ENCODE assay signal across 18 mouse cellular contexts in the genomic region with DNA sequence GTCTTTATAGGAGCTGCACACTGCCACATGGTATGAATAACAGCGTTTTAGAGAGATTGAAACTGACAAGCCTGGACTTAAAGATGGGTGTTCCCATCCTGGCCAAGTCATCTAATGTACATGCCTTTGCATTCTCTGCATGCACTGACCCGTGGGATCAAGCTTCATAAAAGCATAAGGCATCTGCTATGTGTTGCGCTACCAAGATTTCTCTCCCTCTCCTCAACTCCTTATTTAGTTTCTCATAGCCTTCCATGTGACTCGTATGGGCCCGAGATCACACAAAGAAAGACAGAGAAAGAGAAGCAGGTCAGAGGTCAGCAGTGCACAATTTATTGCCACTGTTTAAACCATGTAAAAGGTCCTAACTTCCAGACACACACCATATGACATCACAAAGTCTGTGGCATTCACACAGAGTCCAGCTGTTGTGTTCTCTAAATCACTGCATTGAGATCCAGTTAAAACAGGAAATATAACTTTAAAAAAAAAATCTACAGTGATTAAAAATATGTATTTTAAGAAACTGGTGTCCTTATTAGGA.
DNase-seq lines count a peak whose midpoint lies in the region; ATAC-seq and TF ChIP-seq lines count a peak whose summit lies in the region.
"Had no signal": no experiment of that assay in that cellular context is flagged by ENCODE, and none has a peak within 500 bp of the region (broad histone marks: within the 10 kb centered on the region; RNA-seq: fewer than 3 reads in every experiment).

No protein-coding gene starts in this region.

- no peaks in the 10 kb centered on the region for H3K36me3 ChIP-seq in kidney, postnatal 0 days (ENCODE audit: insufficient read depth, low read length)
- H3K36me3 ChIP-seq in intestine, embryonic 15.5 days = no peaks in the 10 kb centered on the region
- H3K36me3 ChIP-seq: G1E; hindbrain, embryonic 13.5 days; midbrain, embryonic 12.5 days had no signal

- 47% methylated on average over 5 of the region's 5 CpGs for WGBS in kidney, postnatal 0 days
- 45% methylated on average over 5 of the region's 5 CpGs for WGBS in intestine, embryonic 15.5 days

- no peaks in the 10 kb centered on the region for H3K4me1 ChIP-seq in kidney, postnatal 0 days (replicated peaks; ENCODE audit: insufficient read depth, low read length)
- no peaks in the 10 kb centered on the region for H3K4me1 ChIP-seq in intestine, embryonic 15.5 days (replicated peaks)
- H3K4me1 ChIP-seq: hindbrain, embryonic 13.5 days; midbrain, embryonic 12.5 days had no signal

- no peak for TF ChIP-seq CTCF in kidney, postnatal 0 days (IDR thresholded peaks at IDR 0.05; ENCODE audit: low read depth)

- H3K4me3 ChIP-seq in kidney, postnatal 0 days (replicated peaks; ENCODE audit: low read depth, low read length) = no peak overlapping the region
- no peak overlapping the region for H3K4me3 ChIP-seq in intestine, embryonic 15.5 days (replicated peaks)
- H3K4me3 ChIP-seq: heart, adult 2 months; hindbrain, embryonic 13.5 days; layer of hippocampus, adult 2 months; left cerebral cortex, adult 2 months; midbrain, embryonic 12.5 days had no signal

- peak; percentile 77 for DNase-seq in kidney, postnatal 0 days (ENCODE audit: low spot score)
- no peak for DNase-seq in kidney, postnatal 36 days
- DNase-seq in retina, postnatal 1 day = peak; percentile 21
- DNase-seq in retina, embryonic 14.5 days (ENCODE audit: low spot score) = no peak
- DNase-seq in adrenal gland, postnatal 10 days = no peak
- no peak for DNase-seq in spleen, postnatal 14 days (ENCODE audit: low spot score in 2 of 2)
- DNase-seq: adrenal gland, postnatal 14 days; cerebellum, adult 9-10 months; gastrocnemius, postnatal 10 days; heart, adult 2 months; liver; right cerebral cortex, postnatal 14 days had no signal

- no peaks in the 10 kb centered on the region for H3K27me3 ChIP-seq in kidney, postnatal 0 days (ENCODE audit: insufficient read depth, low read length)
- H3K27me3 ChIP-seq in intestine, embryonic 15.5 days (replicated peaks) = no peaks in the 10 kb centered on the region
- H3K27me3 ChIP-seq: hindbrain, embryonic 13.5 days; midbrain, embryonic 12.5 days had no signal

- H3K4me2 ChIP-seq in kidney, postnatal 0 days (ENCODE audit: low read length) = no peak overlapping the region
- no peak overlapping the region for H3K4me2 ChIP-seq in intestine, embryonic 15.5 days (replicated peaks)
- H3K4me2 ChIP-seq: hindbrain, embryonic 13.5 days; midbrain, embryonic 12.5 days had no signal

- H3K9me3 ChIP-seq in kidney, postnatal 0 days (replicated peaks; ENCODE audit: low read length) = no peaks in the 10 kb centered on the region
- H3K9me3 ChIP-seq in intestine, embryonic 15.5 days = no peaks in the 10 kb centered on the region
- H3K9me3 ChIP-seq: hindbrain, embryonic 13.5 days; midbrain, embryonic 12.5 days had no signal

- H3K27ac ChIP-seq in kidney, postnatal 0 days = no peak overlapping the region
- no peak overlapping the region for H3K27ac ChIP-seq in intestine, embryonic 15.5 days
- H3K27ac ChIP-seq: heart, adult 2 months; hindbrain, embryonic 13.5 days; layer of hippocampus, adult 2 months; left cerebral cortex, adult 2 months; midbrain, embryonic 12.5 days had no signal

- H3K9ac ChIP-seq in kidney, postnatal 0 days (ENCODE audit: low read depth, low read length) = no peak overlapping the region
- no peak overlapping the region for H3K9ac ChIP-seq in intestine, embryonic 15.5 days
- H3K9ac ChIP-seq: hindbrain, embryonic 13.5 days; midbrain, embryonic 12.5 days had no signal

- ATAC-seq in kidney, postnatal 0 days (replicated peaks; ENCODE audit: low FRiP score, low read depth) = peak; percentile 69
- ATAC-seq in intestine, embryonic 15.5 days = peak; percentile 41; the same call in 1 of the 2 replicates

Comparison
In these comparisons a context has a peak if more than half of its experiments do, and no peak if none do; other contexts are left out.
1. DNase-seq: peak in kidney, postnatal 0 days (single experiment) and retina, postnatal 1 day (single experiment); none in kidney, postnatal 36 days (0 of 2), retina, embryonic 14.5 days (single experiment), adrenal gland, postnatal 10 days (single experiment) and spleen, postnatal 14 days (0 of 2).